Mouse (Mus musculus) layer of hippocampus, adult 9-11 months (tissue): ENCODE measurements at regions not wholly inside any gene's neighbourhood (a gene's known extent, or its start where the extent isn't known, plus 50 kb on each side); places are given as distances from the start of the nearest gene placed in this dataset.

Source experiments
- DNase-seq: peaks from one replicate; pipeline ENCODE4 v3.0.0; 2022

GRCm38 (mm10) chr11:109039060-109039791, 104.9 kb downstream of the E030025P04Rik start:
- DNase-seq, result no peak

DNA sequence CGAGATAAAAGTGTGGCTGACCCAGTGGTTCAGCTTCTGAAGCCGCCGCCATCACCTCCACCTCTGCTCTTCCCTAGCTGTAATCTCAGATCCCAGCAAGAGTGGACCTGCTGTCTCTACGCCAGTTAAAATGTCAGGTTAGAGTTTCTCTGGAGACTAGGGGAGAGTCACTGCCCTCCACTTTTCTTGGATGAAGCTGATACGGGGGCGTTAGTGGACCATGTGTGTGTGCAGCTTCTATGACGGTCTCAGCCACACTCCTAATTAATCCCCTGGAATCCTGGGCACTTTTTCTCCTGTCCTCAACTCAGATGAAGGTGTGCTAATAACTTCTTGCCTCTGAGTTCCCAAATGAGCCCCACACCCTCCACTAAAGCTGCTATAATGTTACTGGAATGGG, 106.0 kb downstream of the E030025P04Rik start:
- DNase-seq, result no peak

- no peak for DNase-seq
These were observed 109.6 kb downstream of the E030025P04Rik start for GRCm38 (mm10) chr11:109034596-109034995.

DNA sequence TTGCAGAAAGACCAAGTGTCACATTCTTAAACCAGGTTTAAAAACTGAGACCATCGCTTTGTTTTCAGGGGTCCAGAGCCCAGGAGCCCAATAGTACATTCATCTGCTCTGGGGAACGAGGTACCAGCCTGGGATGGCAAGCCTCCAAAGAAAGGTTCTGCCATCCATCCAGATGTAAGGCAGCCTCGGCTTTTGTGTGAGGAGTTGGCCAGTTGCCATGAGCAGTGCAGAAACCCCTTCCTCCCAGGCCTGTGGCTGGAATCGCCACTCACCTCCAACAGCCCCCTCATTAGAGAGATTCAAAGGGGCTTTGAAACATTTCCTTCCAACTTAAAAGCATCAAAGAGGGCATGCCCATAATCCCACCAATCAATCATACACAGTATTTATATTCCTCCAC, 110.1 kb downstream of the E030025P04Rik start:
- DNase-seq, result no peak

- peak; percentile 37 for DNase-seq
These were observed 111.4 kb downstream of the E030025P04Rik start for GRCm38 (mm10) chr11:109032729-109033128.

DNA sequence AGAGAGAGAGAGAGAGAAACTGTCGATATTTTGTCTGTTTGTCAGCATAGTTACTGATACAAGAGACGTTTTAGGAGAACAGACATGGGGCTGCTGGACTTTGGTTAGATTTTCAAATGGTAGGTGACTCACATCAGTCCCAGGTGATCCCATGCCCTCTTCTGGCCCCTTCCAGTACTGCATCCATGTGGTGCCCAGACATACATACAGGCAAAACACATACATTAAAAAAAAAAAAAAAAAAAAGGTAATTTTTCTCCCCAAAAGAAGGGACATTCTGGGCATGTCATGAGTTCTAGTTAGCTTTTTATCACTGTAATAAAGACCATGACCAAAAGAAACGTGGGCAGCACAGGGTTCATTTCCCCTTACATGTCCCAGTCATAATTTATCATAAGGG, 110.3 kb downstream of the Axin2 start:
- DNase-seq, result peak; percentile 17

- no peak for DNase-seq
These were observed 109.7 kb downstream of the Axin2 start for GRCm38 (mm10) chr11:109029894-109030293.

- no peak for DNase-seq
These were observed 94.7 kb downstream of the Axin2 start for GRCm38 (mm10) chr11:109014806-109015205.

DNA sequence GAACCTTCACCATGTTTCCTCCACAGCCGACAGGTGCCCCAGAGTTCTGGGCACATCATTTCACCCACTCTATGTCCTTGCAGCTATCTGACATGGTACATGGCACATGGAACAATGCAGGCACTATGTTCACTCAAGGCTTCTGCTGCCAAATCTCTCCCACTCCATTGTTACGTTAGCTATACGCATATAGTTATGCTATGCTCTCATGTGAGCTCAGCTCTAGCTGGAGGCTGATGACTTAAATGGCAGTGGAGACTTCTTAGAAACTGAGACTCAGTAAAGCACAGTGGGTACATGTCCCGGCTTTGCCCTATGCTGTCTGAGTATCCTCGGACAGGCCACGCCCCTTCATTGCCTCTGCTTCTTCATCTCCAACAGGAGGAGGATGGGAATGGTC, 91.0 kb downstream of the Axin2 start:
- no peak for DNase-seq

DNA sequence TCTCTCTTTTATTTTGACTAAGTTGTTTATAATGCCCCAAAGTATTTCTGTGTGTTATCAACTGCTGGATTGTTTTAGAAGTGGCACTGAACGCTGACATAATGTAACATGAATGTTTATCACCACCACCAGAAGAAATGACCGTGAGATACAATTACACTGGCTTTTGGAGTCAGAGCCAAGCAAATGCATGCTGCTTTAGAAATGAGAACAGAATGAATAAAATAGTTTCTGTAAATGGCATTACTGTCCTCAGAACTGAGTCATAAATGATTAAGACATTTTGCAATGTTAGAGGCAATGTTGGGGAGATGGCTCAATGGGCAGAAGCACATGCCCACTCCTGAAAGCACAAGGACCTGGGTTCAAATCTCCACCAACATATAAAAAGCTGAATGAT, 88.7 kb downstream of the Axin2 start:
- no peak for DNase-seq

- DNase-seq, result no peak
These were observed 85.5 kb downstream of the Axin2 start for GRCm38 (mm10) chr11:109005681-109006080.
